Mouse (Mus musculus) kidney, postnatal 14 days (tissue): ENCODE measurements around the gene Clybl.

Experiments used
- DNase-seq: peaks from one replicate; pipeline ENCODE4 v3.0.0; 2022; ENCODE audit warnings: mixed read lengths

The Clybl gene

DNA sequence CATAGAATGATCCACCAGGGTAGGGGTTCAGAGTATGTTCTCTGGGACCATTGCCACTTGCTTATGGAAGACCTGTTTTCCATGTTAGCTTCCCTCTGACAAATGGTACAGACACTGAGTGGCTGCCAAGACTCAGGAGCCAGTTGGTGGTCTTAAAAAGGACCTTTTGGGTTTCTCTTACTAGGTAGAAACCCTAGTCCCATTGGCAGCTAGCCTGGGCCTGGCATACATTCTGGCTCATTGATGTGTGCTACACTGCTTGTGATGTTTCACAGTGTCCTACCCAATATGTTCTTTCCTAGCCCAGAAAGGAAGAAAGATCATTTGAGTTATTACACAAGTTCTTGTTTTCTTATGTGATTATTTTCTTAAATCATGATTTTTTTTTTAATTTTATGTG lies 69.8 kb downstream of the Clybl start:
- no peak for DNase-seq

DNA sequence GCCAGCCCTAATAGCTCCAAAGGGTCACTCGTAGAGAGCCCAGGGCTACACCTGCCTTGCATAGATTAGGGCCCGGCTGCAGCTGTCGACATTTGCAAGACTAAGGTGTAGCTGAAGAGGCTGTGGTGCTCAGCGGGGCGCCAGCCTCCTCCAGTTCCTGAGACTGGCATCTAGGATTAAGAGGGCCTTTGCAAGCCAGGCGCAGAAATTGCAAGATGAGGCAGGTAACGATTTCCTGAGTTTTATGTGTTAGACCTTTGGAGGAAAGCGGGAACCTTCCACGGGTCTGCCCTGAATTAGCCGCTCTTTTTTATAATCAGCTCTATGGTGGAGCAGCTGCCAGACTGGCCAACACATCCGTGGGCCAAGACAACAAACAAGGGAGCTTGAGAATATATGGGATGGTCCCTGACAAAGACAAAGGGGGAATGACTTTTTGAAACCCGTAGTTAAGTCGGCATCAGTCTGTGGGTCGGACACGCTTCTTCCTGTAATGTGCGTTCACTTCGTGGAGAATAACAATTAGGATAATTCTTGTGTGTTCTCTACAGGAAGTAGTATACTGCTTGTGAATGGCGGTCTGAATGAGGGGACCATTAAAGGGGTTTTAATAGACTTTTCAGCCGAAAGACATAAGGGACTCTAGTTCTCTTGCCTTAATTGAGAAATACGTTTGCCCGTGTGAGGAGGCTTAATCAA lies 74.2 kb downstream of the Clybl start:
- DNase-seq = no peak

DNA sequence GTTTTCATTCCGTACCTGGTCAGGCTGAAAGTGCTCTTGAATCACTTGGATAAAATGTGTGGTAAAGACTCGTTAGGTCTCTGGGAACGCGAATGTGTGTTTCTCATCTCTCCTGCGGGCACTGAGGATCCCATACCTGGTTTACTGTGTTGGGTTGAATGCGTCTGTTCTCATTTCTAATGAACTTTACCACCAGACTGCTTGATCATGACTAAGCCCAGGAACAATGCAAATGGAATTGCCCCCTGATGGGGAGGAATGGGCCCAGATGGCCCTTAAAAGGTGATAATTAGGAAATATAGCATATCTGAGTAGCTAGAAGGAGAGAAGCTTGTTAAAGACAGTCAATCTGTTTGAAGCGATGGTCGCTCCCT lies 74.7 kb downstream of the Clybl start:
- DNase-seq = no peak

DNA sequence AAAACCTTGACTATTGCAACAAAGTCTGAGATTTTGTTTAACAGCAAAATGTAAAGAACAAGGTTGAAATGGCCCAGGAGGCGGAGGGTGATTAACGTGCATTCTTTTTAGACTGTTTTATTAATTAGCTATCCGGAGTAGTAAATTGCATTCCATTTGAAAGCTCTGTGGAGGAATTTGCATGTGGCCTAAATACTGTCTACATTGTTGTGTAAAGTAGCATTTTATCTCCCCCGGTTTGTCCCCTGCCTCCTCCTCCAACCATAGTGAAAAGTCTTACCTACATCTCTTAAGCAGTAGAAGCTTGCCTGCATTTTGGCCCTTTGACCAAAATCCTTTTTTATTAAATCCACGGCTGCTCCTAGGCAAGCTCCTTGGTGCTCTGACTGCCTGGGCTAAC lies 76.8 kb downstream of the Clybl start:
- DNase-seq = no peak

DNA sequence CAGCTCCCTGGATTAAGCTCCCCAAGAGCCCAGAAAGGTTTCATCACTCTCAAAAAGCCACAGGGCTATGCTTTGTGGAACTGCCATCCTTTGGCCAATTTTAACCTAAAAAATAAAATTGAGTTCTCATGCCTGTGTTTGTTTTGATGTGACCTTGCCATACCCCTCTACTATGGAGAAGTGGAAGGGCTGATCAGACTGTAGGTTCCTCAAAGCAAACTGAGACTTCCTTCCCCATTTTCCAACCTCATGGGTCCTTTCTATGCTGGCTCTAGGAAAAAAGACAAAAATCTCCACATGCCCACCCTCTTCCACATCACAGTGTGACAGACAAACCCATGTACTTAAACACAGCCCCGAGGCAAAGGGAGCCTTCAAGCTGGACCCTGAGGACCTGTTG lies 79.7 kb downstream of the Clybl start:
- no peak for DNase-seq

DNA sequence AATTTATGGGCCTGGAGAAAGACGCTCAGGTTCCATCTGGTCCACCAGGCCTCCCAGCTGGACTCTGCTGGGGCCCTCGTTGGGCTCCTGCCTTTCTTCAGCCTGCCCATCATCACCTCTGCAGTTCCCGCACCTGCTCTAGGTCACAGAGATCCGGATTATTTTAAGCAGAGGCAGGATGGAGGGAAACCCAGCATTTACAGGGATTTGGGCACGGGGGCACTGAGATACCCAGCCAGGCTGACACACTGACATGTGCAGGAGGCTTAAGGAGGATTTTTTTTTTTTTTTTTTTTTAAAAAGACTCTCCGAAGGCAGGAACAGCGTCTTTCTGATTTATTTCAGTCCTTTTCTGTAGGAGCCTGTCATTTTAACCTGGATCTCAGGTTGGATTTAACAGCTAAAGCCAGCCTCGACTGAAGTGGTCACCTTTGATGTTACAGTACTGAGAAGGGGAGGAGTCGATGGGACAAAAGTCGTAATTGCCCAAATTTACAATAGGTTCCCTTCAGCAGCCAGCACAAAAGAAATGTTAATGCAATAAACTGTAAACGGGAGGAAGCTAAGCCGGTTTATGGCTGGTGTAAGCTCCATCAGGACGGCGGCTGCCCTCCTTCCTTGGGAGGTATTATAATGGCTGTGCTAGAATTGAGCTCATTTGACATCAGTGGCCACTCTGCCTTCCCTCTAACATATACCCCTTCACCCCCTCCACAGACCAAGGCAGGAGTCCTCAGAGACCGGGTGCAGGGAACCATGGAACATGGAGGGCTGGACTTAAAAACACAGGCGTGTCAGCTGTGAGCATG lies 81.6 kb downstream of the Clybl start:
- DNase-seq = no peak

DNA sequence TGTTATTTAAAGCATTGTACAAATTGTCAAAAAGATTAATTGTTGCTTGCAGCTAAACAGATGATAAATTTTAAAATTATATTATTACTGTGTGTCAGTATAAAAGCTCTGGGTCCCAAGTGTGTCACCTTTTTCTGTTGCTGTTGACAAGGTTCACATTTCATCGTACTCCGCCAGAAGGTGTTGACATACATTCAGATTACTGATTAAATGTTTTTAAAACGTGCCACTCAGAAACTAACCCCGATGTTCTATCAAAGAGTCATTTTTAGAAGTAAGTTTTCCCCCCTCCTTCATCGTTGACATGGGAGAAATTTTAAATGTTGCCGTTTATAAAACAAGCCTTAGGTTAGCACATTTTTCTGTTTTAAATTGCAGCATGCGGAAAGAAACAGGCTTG lies 83.7 kb downstream of the Clybl start:
- no peak for DNase-seq

DNA sequence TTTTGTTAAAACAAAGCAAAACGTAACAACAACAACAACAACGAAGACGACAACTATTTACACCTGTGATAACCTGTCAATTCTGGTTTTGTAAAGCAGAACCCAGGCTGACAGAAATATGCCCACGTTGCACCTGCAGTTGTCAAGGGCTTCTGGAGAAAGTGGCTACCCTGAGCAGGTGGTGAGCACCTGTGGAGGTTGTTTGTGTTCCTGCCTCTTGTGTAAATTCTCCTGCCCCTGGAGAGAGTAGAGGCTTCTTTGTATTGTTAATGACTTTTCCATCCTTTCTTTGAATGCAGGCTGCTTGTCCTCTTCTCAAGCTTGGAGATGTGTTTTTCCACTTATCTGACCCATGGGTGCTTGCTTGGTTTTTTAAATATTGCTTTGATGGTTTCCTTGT lies 86.1 kb downstream of the Clybl start:
- no peak for DNase-seq

DNA sequence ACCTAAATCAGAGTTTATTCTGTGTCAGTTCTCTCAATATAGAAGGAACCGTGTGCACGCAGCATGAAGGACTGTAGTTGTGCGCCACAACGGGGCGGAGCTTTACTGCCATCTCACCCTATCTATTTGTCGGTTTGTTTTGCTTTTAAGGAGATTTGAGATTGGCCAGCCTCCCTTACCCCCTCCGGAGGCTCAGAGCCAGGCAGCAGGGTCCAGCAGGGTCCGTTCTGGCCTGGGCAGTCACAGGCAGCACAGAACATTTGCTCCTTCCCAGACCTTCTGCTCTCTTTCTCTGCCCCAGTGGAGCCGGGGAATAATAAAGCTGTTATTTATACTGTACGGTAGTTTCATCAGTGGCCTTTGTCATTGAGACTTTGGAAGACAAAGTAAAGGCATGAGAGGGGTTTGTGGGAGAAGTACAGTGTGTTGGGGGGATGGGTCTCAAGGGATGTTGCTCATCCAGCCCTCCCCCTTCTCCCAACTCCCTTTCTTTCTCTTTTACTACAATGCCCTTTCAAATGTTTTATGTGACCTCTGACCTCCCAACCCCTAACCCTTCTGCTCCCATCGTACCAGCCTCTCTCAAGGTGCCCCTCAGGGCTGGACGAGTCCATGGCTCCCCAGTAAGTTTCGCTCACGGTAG lies 89.7 kb downstream of the Clybl start:
- DNase-seq = no peak

DNA sequence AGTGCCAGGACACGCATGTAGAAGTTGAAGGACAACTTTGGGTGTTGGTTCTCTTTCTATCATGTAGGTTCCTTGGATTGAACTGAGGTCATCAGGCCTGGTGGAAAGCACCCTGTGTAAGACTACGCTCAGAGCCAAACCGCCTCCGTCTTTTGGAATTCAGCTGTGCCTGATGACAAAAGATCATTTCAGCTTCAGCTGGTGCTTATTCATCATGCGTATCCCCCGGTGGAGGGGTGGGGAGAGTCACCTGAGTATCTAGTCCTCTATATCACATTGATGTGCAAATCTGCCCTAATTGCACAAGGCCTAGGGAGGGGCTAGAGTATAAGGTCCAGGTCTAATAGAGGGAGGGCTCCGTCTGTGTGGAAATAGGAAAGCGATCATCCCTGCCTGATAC lies 95.6 kb downstream of the Clybl start:
- DNase-seq = no peak

DNA sequence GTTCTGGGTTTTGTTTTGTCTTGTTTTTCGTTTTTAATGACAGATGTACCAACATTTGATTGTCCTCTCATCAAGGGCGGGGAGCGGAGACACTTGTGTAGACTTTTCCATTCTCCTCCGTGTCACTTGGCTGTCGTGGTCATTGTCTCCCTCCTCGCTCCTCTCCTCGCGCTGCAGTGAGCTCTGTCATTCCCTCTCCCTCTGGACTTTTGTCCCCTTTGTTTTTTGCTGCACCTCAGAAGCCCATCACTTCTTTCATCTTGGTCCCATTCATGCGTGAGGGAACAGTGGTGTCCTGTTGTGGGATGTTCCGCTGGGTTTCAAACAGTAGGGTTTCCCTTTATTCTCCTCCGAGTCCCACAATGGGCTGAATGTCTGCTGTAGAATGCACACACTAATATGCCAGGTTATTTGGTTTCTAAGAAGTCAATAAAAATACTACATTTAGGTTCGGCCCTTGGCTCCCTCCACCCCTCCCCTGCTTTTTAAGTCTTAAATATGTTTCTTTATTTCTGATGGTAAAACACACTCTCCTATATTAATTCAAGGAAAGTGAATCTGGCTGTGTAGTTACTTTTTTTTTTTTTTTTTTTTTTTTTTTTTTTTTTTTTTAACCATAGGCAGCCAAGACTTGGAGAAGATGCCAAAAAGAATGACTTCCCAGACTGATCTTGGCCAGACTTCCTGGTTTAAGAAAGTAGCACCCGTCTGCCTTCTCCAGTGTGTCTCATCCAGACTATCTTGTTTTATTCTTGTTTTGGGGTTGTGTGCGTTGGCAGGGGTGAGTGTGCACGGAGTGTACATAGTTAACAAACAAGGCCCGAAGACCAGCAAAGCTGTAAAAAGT lies 98.2 kb downstream of the Clybl start:
- no peak for DNase-seq

DNA sequence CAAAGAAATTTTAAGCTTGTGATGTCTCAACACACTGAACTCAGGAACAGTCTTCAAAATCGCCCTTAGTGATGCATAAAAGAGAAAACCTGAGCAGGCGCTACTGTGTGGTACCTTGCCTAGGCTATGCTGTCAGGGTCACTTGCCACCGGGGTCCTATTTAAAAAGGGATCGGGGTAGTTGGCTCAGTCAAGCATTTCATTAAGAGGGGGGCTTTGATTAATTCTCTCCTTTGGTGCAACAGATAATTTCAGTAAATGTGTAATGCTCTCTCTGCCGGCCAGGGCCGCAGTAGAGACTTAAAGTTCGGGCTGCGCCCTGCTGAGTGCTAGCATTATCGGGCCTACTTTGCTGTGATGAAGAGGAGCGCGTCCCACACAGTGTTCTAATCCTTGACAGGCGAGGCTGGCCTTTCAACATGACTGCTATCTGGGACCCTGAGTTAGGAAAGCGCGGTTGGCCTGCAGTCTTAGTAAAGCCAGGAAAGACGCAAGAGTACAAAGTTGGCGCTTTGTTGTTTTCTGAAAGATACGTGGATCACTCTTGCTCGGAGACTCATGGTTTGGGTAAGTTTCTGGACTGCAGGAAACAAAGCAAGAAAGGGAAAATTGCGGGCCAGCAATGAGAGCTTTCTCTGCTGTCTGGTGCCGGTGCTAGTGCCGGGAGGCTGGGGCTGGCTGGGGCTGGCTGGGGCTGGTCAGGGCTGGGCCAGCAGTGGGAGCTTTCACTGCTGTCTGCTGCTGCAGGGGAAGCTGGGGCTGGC lies 99.0 kb downstream of the Clybl start:
- peak; percentile 42 for DNase-seq

DNA sequence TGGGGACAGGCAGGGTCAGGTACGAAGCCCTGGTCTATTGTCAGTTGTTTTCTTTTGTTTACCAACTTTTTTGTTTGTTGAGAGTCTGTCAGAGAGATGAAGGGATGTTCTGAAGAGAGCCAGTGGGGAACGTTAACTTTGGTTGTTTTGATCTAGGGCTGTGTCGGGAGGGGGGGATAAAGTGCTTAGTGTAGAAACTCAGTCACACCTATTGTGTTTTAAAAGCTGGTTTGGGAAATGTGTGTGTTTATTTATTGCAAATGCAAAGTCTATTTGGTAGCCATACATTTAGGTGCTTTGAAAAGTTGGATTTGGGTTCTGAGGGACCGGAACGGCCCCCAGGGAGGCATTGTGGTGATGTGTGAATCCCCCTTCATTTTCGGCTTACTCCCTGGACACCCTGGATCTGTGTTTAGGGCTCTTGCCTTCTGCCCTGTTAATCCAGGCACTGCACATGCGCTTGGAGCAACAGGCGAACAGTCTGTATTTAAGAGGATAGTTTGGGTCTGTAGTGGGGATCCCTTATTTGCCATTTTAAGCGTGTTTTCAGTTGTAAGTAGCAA lies 99.6 kb downstream of the Clybl start:
- DNase-seq = no peak

DNA sequence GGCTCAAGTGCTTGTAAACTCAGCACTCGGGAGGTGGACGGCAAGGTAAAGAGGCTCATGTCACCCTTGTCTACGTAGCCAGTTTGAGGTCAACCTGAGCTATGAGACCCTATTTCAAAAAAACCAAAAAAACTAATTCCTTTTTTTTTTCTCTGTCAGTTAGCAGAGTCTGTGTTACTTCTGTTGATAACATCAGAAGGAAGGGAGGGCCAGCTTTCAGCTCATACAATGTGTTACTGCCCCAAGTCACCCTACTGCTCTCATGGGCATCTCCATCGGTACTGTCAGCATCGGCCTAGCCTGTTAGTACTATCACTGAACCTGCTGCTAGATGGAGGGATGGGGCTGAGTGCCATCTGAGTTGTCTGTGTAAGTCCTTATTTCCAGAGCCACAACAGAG lies 102.5 kb downstream of the Clybl start:
- DNase-seq = no peak

DNA sequence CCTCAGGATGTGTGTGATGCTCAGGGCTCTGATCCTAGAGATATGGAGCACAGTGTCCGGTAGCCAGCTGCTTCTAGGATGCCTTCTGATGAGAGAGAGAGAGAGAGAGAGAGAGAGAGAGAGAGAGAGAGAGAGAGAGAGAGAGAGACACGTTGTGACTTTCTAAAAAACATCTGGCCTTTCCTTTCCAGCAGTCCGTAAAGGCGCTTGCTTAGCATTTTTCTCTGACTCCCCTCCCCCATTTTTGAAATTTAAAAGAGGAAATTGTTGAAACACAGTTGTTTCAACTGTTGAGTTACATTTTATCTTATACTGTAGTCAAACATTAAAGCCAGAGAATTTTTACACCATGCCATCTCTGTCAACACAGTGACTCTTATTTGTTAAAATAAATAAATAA lies 114.9 kb downstream of the Clybl start:
- DNase-seq = no peak

DNA sequence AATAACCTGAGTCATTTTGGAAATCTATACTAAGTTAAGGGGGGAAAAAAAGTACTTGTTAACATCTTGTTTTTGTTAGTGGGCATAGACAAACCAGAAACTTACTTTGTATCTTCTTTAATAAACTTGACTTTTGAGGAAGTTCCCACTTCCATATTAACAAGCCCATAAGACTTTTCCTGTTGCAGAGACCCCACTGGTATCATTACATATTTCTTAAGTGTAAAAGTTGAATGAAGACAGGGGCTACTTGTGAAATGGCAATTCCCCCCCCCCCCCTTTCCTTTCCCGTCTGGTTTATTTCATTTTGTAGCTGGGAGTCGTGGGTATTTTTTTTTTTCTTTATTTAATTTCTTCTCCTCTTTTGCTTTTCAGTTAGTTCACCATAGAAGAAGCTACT lies 115.4 kb downstream of the Clybl start:
- DNase-seq = no peak

DNA sequence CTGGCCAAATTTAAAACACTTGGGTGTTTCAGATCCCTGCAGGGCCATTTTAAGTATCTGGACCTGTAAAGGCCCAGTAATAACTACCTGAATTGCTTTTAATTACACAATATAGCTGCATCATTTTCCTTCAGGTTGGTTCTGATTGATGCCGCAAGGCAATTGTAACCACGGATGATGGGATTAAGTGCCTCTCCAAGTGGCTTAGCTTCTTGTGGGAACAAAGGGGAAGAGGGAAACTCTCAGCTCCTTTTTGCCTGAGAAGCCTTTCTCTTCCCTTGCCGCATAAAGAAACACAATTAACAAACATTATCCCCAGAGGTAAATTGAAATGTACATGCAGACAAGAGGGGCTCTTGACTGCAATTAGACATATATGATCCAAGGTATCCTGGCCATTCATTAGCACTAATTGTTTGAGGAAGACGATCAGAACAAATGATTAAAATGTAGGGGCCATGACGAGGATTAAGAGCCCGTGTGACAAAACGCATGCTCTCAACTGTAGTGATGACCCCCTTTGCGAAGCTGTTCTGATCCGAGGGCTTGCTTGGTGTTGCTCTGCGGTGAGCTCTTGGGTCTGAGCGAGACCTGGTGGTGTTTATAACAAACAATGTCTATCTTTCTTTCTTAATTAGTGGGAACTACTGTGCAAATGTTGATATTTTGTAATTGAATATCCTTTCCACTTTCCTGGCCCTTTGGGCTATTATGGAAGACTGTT lies 116.0 kb downstream of the Clybl start:
- no peak for DNase-seq

DNA sequence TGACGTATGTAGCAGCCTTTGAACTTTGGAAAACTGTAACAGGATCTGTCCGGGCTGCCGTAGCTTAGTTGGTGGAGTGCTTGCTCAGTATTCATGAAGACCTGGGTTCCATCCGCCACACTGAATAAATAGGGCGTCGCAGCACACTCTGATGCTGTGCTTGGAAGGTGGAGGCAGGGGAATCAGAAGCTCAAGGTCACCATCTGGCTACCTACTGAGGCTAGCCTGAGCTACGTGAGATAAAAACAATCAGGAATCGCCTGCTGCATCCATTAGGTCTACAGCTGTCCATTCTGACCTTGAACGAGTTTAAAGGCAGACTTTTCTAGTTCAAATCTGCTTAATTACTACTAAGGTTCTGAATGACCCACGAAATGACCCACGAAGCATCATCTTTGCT lies 118.8 kb downstream of the Clybl start:
- no peak for DNase-seq

DNA sequence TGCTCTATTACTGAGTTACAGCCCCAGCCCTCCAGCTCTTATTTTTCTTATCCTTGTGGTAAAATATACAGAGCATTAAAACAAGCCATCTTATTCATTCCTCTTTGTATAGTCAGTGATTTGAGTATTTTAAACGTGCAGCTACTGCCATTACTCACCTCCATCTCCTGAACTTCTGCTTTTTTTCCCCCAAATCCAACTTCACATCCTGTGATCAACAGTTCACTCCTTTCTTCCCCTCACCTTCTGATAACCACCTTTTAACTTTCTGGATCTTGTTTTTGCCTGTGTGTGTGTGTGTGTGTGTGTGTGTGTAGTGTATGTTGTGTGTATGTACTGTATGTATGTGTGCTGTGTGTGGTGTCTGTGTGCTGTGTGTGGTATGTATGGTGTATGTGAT lies 122.3 kb downstream of the Clybl start:
- no peak for DNase-seq

DNA sequence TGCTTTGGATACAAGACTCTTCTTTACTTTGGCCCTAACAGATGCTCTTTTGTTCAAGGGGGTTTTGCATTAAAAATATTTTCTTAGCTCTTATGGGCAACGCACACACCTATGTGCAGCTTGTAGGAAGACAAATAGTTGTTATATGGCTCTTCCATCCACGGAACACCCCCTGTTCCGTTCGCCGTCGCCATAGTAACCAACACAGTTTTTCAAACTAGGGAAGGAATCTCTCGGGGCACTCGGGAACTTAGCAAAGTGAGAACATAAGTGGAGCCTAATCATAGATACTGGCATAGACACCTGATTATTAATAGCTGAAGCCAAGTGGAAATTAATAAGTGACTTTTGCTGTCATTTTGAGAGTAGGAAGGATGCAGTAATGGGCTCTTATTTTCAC lies 123.6 kb downstream of the Clybl start:
- no peak for DNase-seq

DNA sequence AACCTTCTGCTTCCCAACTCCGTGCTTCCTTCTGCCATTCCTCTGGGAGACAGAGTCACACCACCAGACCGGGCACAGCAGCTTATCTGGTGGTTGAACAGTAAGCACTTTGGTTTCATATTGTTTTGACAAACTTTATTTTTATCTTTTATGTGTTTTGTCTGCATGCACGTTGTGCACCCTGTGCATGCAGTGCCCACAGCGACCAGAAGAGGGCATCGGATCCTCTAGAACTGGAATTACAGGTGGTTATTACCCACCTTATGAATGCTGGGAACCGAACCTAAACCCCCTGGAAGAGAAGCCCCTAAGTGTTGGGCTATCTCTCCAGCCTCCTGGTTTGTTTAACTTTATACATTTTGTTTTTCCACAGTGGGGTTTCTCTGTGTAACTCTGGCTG lies 130.9 kb downstream of the Clybl start:
- no peak for DNase-seq

DNA sequence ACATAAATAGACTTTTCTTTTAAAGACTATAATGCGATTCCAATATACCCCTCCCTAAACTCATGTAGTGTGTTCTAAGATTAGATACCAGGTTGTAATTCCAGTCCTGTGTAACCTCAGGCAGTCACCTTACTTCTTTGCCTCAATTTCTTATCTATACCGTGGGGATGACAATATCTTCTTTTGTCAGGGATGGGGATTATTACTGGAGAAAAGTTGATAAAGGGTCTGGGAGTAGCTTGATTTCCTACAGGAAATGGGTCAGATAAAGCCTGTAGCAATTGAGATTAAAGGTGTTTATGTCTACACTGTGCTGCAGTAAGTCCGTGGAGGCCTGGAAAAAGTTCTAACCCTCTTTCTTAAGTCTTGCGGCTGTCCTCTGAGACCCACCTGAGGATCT lies 131.8 kb downstream of the Clybl start:
- no peak for DNase-seq
